Mouse (Mus musculus): ENCODE data around the gene Ccdc83. TPM values are rescaled to one million over a fixed set of nuclear protein-coding genes. Genes with fewer than 3 reads are reported as not detected.
A peak's percentile ranks its signal among the peaks of the same experiment; 100 is the strongest.

The Ccdc83 gene
- polyA plus RNA-seq, 1 experiment: not detected

GRCm38 (mm10) chr7:90228075-90228474 is 37.5 kb downstream of the Ccdc83 start:
- Histone ChIP-seq H3K4me1 (ENCODE audit: control insufficient read depth, insufficient read depth, low read length) (no peaks in the 10 kb centered on the region), H3K27ac (ENCODE audit: insufficient read depth, low read length) (no peak overlapping the region), H3K4me3 (ENCODE audit: insufficient read depth, low read length) (no peak overlapping the region)
- TF ChIP-seq POLR2A (IDR thresholded peaks at IDR 0.05; ENCODE audit: extremely low read depth, insufficient read depth, low read length) (no peak), CTCF (IDR thresholded peaks at IDR 0.05; ENCODE audit: extremely low read depth, insufficient read depth, low read length) (no peak)

DNA sequence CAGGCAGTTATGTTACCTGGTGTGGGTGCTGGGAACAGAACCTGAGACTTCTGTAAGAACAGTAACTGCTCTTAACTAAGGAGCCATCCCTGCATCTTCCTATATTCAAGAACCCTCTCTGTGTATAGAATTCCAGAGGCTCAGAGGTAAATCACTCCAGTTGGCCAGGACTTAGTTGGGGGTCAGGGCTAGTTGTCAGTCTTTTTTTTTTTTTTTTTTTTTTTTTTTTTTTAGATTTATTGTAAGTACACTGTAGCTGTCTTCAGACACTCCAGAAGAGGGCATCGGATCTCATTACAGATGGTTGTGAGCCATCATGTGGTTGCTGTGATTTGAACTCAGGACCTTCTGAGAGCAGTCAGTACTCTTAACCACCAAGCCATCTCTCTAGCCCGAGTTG is 44.1 kb downstream of the Ccdc83 start:
- Histone ChIP-seq H3K27ac (ENCODE audit: insufficient read depth, low read length) (no peak overlapping the region), H3K4me3 (ENCODE audit: insufficient read depth, low read length) (no peak overlapping the region), H3K4me1 (ENCODE audit: control insufficient read depth, insufficient read depth, low read length) (no peaks in the 10 kb centered on the region)
- TF ChIP-seq CTCF (IDR thresholded peaks at IDR 0.05; ENCODE audit: extremely low read depth, insufficient read depth, low read length): no peak
- no peak for TF ChIP-seq POLR2A (IDR thresholded peaks at IDR 0.05; ENCODE audit: extremely low read depth, insufficient read depth, low read length)

DNA sequence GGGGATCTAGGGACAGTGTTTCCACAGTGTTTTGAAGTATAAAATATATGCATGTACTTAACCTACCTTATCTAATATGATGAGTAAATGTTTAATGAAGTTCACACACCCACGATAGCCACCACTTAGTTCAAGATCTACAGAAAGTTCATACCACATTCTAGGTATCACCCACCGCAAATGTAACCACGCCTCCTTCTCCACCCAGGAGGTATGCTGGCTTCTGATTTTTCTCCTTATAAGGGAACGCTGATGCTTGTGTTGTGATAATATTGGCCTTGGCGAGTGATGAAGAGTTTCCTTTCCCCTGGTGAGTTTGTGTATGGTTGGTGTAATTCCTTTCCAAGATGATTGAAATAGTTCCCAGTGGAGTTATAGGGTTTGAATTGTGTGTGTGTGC is 47.5 kb downstream of the Ccdc83 start:
- no peak for TF ChIP-seq CTCF (IDR thresholded peaks at IDR 0.05; ENCODE audit: extremely low read depth, insufficient read depth, low read length)
- TF ChIP-seq POLR2A (IDR thresholded peaks at IDR 0.05; ENCODE audit: extremely low read depth, insufficient read depth, low read length): no peak
- Histone ChIP-seq H3K4me1 (ENCODE audit: control insufficient read depth, insufficient read depth, low read length) (no peaks in the 10 kb centered on the region), H3K4me3 (ENCODE audit: insufficient read depth, low read length) (no peak overlapping the region), H3K27ac (ENCODE audit: insufficient read depth, low read length) (no peak overlapping the region)

- TF ChIP-seq CTCF (IDR thresholded peaks at IDR 0.05; ENCODE audit: extremely low read depth, insufficient read depth, low read length): no peak
- TF ChIP-seq POLR2A (IDR thresholded peaks at IDR 0.05; ENCODE audit: extremely low read depth, insufficient read depth, low read length): no peak
- Histone ChIP-seq H3K27ac (ENCODE audit: insufficient read depth, low read length) (peak overlapping the region; percentile 13; the same call in 1 of the 2 replicates), H3K4me3 (ENCODE audit: insufficient read depth, low read length) (no peak overlapping the region), H3K4me1 (ENCODE audit: control insufficient read depth, insufficient read depth, low read length) (no peaks in the 10 kb centered on the region)
These were observed 49.1 kb downstream of the Ccdc83 start for GRCm38 (mm10) chr7:90216511-90216910.

- H3K4me3 ChIP-seq (ENCODE audit: insufficient read depth, low read length): no peak overlapping the region
- TF ChIP-seq POLR2A (IDR thresholded peaks at IDR 0.05; ENCODE audit: extremely low read depth, insufficient read depth, low read length): no peak
- TF ChIP-seq CTCF (IDR thresholded peaks at IDR 0.05; ENCODE audit: extremely low read depth, insufficient read depth, low read length): no peak
- H3K4me1 ChIP-seq (ENCODE audit: control insufficient read depth, insufficient read depth, low read length): no peaks in the 10 kb centered on the region
- H3K27ac ChIP-seq (ENCODE audit: insufficient read depth, low read length): no peak overlapping the region
These were observed 54.6 kb downstream of the Ccdc83 start for GRCm38 (mm10) chr7:90210947-90211346.

DNA sequence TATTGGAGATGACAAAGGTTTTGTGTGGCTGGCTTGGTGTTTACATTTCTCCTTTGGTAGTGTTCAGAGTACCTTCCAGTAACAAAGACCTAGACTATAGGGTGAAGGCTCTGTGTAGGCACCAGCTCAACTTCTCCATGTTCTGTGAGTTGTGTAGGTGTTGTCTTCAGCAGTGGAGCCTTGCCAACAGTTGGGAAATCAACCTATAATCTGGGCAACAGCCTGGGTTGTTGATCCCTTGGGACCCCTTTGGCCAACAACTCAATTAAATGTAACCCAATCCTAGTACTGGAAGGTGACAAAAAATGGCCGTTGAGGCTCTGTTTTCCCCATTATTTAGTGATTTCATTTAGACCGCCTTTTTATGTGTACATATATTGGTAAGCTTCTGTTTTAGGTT is 55.5 kb downstream of the Ccdc83 start:
- H3K27ac ChIP-seq (ENCODE audit: insufficient read depth, low read length): no peak overlapping the region
- H3K4me3 ChIP-seq (ENCODE audit: insufficient read depth, low read length): no peak overlapping the region
- H3K4me1 ChIP-seq (ENCODE audit: control insufficient read depth, insufficient read depth, low read length): no peaks in the 10 kb centered on the region
- TF ChIP-seq POLR2A (IDR thresholded peaks at IDR 0.05; ENCODE audit: extremely low read depth, insufficient read depth, low read length) (no peak), CTCF (IDR thresholded peaks at IDR 0.05; ENCODE audit: extremely low read depth, insufficient read depth, low read length) (no peak)

- TF ChIP-seq POLR2A (IDR thresholded peaks at IDR 0.05; ENCODE audit: extremely low read depth, insufficient read depth, low read length): no peak
- no peak for TF ChIP-seq CTCF (IDR thresholded peaks at IDR 0.05; ENCODE audit: extremely low read depth, insufficient read depth, low read length)
- H3K4me3 ChIP-seq (ENCODE audit: insufficient read depth, low read length): no peak overlapping the region
- H3K4me1 ChIP-seq (ENCODE audit: control insufficient read depth, insufficient read depth, low read length): peaks cover 4% of the 10 kb centered on the region; the same call in 1 of the 2 replicates
- H3K27ac ChIP-seq (ENCODE audit: insufficient read depth, low read length): peak overlapping the region; percentile 59; the same call in 1 of the 2 replicates
These were observed 61.7 kb downstream of the Ccdc83 start for GRCm38 (mm10) chr7:90203914-90204313.

- no peak for TF ChIP-seq POLR2A (IDR thresholded peaks at IDR 0.05; ENCODE audit: extremely low read depth, insufficient read depth, low read length)
- TF ChIP-seq CTCF (IDR thresholded peaks at IDR 0.05; ENCODE audit: extremely low read depth, insufficient read depth, low read length): no peak
- Histone ChIP-seq H3K27ac (ENCODE audit: insufficient read depth, low read length) (peak overlapping the region; percentile 77; the same call in 1 of the 2 replicates), H3K4me3 (ENCODE audit: insufficient read depth, low read length) (no peak overlapping the region), H3K4me1 (ENCODE audit: control insufficient read depth, insufficient read depth, low read length) (peaks cover 4% of the 10 kb centered on the region; the same call in 1 of the 2 replicates)
These were observed 63.6 kb downstream of the Ccdc83 start for GRCm38 (mm10) chr7:90201877-90202465.

- peaks cover 4% of the 10 kb centered on the region; the same call in 1 of the 2 replicates for H3K4me1 ChIP-seq (ENCODE audit: control insufficient read depth, insufficient read depth, low read length)
- no peak for TF ChIP-seq POLR2A (IDR thresholded peaks at IDR 0.05; ENCODE audit: extremely low read depth, insufficient read depth, low read length)
- no peak for TF ChIP-seq CTCF (IDR thresholded peaks at IDR 0.05; ENCODE audit: extremely low read depth, insufficient read depth, low read length)
- H3K4me3 ChIP-seq (ENCODE audit: insufficient read depth, low read length): no peak overlapping the region
- H3K27ac ChIP-seq (ENCODE audit: insufficient read depth, low read length): no peak overlapping the region
These were observed 65.3 kb downstream of the Ccdc83 start for GRCm38 (mm10) chr7:90200251-90200650.

- no peak overlapping the region for H3K27ac ChIP-seq (ENCODE audit: insufficient read depth, low read length)
- TF ChIP-seq CTCF (IDR thresholded peaks at IDR 0.05; ENCODE audit: extremely low read depth, insufficient read depth, low read length) (no peak), POLR2A (IDR thresholded peaks at IDR 0.05; ENCODE audit: extremely low read depth, insufficient read depth, low read length) (no peak)
- no peak overlapping the region for H3K4me3 ChIP-seq (ENCODE audit: insufficient read depth, low read length)
- H3K4me1 ChIP-seq (ENCODE audit: control insufficient read depth, insufficient read depth, low read length): no peaks in the 10 kb centered on the region
These were observed 84.9 kb downstream of the Ccdc83 start for GRCm38 (mm10) chr7:90180635-90181034.

Measured in cortical plate, adult 2 months (tissue).